Mouse (Mus musculus) CH12.LX (cell line): ENCODE data around the gene Dlg2.

Experiments
- CTCF ChIP-seq, 2 experiments: IDR thresholded peaks in 1 of 2; conservative IDR thresholded peaks in 1 of 2; 2 replicates each; pipeline ENCODE4 v1.5.1; 2011 to 2012; ENCODE audit warnings: low read depth in 2 of 2, low read length in 2 of 2, improper control_type of control experiment in 1 of 2, inconsistent platforms in 1 of 2, mild to moderate bottlenecking in 1 of 2, moderate library complexity in 1 of 2
- HCFC1 ChIP-seq: IDR thresholded peaks from 2 replicates; pipeline ENCODE4 v1.6.1; 2012; ENCODE audit warnings: low read depth, mild to moderate bottlenecking, inconsistent platforms, low read length, improper control_type of control experiment
- JUND ChIP-seq: conservative IDR thresholded peaks from 2 replicates; pipeline ENCODE4 v1.6.1; 2011; ENCODE audit warnings: low read depth, low read length, improper control_type of control experiment
- MAX ChIP-seq: IDR thresholded peaks from 2 replicates; pipeline ENCODE4 v1.6.1; 2011; ENCODE audit warnings: low read length, improper control_type of control experiment
- MXI1 ChIP-seq: IDR thresholded peaks from 2 replicates; pipeline ENCODE4 v1.6.1; 2011; ENCODE audit warnings: mild to moderate bottlenecking, low read depth, low read length, improper control_type of control experiment
- NELFE ChIP-seq: IDR thresholded peaks from 2 replicates; pipeline ENCODE4 v1.6.1; 2011; ENCODE audit warnings: low read depth, low read length, improper control_type of control experiment
- POLR2A ChIP-seq: IDR thresholded peaks from 2 replicates; pipeline ENCODE4 v1.6.1; 2011; ENCODE audit warnings: low read depth, mild to moderate bottlenecking, improper control_type of control experiment, low read length
- USF1 ChIP-seq: IDR thresholded peaks from 2 replicates; pipeline ENCODE4 v1.6.1; 2014; ENCODE audit warnings: low read depth, mild to moderate bottlenecking, inconsistent platforms, low read length, improper control_type of control experiment
- ZMIZ1 ChIP-seq: IDR thresholded peaks from 2 replicates; pipeline ENCODE4 v1.6.1; 2012; ENCODE audit warnings: low read depth, mild to moderate bottlenecking, inconsistent platforms, low read length, improper control_type of control experiment

DNA sequence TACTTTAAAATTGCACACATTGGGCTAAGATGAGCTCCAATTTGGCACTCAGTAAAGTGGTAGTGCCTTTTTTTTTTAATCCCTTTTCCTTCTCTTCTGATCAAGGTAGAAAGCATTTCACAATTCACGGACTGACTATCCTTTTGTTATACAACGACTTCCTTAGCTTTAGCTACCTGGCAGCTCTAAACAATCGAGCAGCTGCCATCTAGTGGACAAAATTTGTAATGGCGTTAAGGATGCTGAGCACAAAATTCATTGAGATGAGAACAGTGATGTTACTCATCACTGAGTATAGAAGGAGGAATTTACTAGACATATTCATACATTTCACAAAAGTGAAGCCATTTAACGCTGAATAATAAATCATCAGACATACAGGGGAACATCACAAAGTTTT is 750.0 kb downstream of the Dlg2 start:
- no peak for TF ChIP-seq POLR2A
- TF ChIP-seq USF1, result no peak
- TF ChIP-seq MXI1, result no peak
- peak; percentile 51 to 80 for TF ChIP-seq CTCF (conservative IDR thresholded peaks at IDR 0.05 in 1 of 2, IDR thresholded peaks at IDR 0.05 in 1 of 2; ENCODE audit: low read depth in 2 of 2, low read length in 2 of 2)
- TF ChIP-seq MAX, result no peak
- no peak for TF ChIP-seq ZMIZ1
- no peak; the same call in 1 of the 2 replicates for TF ChIP-seq JUND
- TF ChIP-seq HCFC1, result no peak
- TF ChIP-seq NELFE, result no peak
